Mouse (Mus musculus) T-helper 17 cell (primary cell): ENCODE measurements at regions not wholly inside any gene's neighbourhood (a gene's known extent, or its start where the extent isn't known, plus 50 kb on each side); places are given as distances from the start of the nearest gene placed in this dataset.

Source experiments
- in situ Hi-C, 2 experiments: fragments of 300-600 bp; cut with MboI, MseI; formaldehyde crosslinking; loops; 1 replicate in 1 of 2; 2 replicates in 1 of 2; pipeline ENCODE4 v1.15.1; 2025; ENCODE audit warnings: high pct_unique_total_duplicates in 2 of 2

GRCm38 (mm10) chrX:133787112-133787511, 63.7 kb upstream of the Tnmd start:
- in situ Hi-C loops: loop anchor here in 1 of 2 experiments (10.0 kb wide), 1 partner anchor 228 kb away; no protein-coding TSS in a partner anchor

- in situ Hi-C loops: no loop called here
Measured at GRCm38 (mm10) chrX:133754026-133754425, 65.2 kb upstream of the Pcdh19 start.

GRCm38 (mm10) chrX:133752232-133752631, 63.4 kb upstream of the Pcdh19 start:
- in situ Hi-C loops: no loop called here

DNA sequence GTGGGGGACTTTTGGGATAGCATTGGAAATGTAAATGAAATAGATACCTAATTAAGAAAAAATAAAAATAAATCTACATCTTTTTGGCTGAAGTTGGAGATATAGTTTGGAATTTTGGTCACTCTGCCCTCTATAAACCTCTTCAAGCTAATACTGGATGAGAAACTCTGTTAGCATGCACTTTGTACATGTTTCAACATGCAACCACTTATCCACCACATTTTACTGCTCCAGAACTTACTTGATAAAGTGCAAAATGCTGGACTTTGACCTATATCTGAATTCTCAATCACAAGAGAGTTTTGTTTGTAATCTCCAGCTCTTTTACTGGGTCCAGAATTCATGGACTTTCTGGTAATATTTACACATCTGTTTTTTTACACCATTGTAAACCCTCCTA, 54.7 kb upstream of the Pcdh19 start:
- in situ Hi-C loops: no loop called here

DNA sequence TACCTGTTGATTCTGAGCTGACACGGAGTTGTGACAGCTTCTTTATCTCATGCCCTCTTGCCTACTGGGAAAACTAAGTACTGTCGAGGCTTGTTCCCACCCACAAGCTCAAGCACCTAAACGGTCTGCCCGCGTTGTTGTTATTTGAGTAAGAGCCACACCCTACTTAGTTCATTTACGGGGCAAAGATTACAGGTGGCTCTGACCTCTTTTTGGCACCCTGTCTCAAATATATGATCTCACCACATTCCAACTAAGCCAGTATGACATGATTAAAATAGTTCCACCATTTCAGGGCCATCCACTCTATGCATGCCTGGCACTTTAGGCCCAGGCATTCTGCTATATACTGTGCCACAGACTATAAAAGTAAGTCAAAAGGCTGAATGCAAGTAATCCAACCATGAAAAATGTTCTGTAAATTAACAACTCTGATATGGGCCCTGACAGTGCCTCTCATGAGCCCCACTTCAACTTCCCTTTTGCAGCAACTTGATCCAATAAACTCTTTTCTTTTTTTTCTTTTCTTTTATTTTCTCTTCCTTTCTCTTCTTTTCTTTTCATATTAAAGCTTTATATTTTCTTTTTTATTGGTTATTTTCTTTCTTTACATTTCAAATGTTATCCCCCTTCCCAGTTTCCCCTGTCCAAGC, 50.3 kb upstream of the Pcdh19 start:
- in situ Hi-C loops: no loop called here
